Mouse (Mus musculus): Measurements from ENCODE around the gene Mcoln3. TPM values are rescaled to one million over a fixed set of nuclear protein-coding genes. Genes with fewer than 3 reads are reported as not detected.
A peak's percentile ranks its signal among the peaks of the same experiment; 100 is the strongest.

The Mcoln3 gene
- total RNA-seq, 2 experiments from 2014 or later = 0.34 TPM; not detected in 1

GRCm38 (mm10) chr3:146127205-146127604, 10.0 kb downstream of the Mcoln3 start:
- intact Hi-C loops (cut with DNase I) = no loop called here
- no peak for DNase-seq

- DNase-seq = no peak
Measured at GRCm38 (mm10) chr3:146134834-146135233, 17.6 kb downstream of the Mcoln3 start.

GRCm38 (mm10) chr3:146135417-146135816, 18.2 kb downstream of the Mcoln3 start:
- no peak for DNase-seq
- intact Hi-C loops (cut with DNase I) = no loop called here

More at GRCm38 (mm10) chr3:146134834-146135233, 17.6 kb downstream of the Mcoln3 start:
- intact Hi-C loops (cut with DNase I) = no loop called here

GRCm38 (mm10) chr3:146136422-146136821, 19.2 kb downstream of the Mcoln3 start:
- no peak for DNase-seq
- intact Hi-C loops (cut with DNase I) = no loop called here

GRCm38 (mm10) chr3:146140276-146140675, 23.0 kb downstream of the Mcoln3 start:
- intact Hi-C loops (cut with DNase I) = no loop called here
- no peak for DNase-seq

DNA sequence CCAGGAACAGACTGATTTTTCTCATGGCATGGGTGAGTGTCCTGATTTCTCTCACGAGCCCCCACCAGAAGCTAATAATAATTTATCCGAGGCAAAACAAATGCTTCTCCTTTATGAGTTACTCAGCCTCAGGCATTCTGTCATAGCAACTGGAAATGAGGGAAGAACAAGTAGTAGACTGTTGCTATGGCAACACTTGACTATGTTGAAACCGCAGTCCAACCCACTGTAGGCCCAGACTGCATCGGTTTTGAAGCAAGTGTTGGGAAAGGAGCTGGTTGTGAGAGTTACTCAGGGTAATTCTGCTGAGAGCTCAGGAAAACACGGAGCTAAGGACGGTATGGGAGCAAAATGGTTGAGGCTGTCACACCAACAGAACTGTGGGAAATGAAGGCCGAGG, 25.3 kb downstream of the Mcoln3 start:
- DNase-seq = no peak
- intact Hi-C loops (cut with DNase I) = no loop called here

GRCm38 (mm10) chr3:146145501-146145900, 28.3 kb downstream of the Mcoln3 start:
- no peak for DNase-seq
- intact Hi-C loops (cut with DNase I) = no loop called here

DNA sequence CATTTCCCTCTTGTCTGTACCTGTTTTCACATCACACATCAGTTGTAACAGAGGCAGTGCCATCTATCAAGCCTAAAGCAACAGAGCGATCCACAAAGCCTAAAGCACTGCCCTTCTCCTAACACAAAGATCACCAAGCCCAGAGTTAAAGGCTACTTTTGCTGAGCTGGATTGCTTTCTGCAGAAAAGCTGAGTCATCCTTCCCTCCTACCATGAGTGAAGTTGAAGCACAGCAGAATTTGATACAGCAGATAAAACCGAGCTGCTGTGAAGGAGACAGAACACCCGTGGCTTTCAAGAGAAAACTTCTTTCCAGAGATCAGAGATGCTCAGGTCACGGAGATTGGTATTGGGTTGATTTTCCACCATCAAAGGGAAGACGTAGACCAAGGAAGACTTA, 28.9 kb downstream of the Mcoln3 start:
- intact Hi-C loops (cut with DNase I) = no loop called here
- no peak for DNase-seq

DNA sequence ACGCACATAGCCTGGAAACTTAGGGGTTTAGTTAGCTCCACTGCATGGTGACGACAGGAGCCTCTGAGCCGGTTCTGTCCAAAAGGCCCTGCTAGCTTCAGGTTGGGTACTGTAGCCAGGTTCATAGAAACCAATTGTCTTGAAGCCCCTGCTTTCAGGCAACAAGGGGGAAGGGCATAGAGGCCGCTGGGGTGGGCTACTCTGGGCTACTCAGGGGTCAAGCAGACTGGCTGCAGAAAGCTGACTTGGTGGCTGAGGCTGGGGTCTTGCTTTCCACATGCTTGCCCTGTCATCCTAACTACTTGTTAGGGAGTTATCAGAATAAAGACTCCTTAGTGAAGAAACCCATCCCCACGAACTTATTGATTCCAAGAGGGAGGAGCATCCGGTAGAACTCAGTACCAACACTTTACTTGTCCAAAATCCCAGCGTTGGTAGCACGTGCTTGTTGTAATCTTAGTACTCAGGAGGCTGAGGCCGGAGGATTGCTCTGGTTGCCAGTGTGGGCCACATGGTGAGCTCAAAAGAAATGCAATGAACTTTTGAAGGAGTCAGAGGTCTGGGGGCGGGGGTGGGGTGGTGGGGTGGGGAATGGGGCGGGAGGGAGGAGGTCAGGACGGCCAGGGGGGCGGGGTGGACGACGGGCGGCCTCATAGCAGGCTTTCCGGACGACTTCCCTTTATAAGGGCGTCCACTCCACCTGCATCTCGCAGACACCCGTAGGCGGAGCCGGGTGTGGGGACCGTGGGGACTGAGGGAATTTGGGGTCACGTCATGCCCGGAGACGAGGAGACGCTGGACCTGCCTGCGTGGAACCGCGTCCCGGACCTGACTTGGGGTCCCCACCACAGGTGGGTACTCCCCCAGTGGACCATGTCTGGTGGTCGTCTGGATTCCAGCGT, 32.2 kb downstream of the Mcoln3 start, which contains the start of gene Mcoln2:
Gene Mcoln2 (plus strand): TSS at position 678 of the 902 bp plus-strand sequence.
- intact Hi-C loops (cut with DNase I) = no loop called here

DNA sequence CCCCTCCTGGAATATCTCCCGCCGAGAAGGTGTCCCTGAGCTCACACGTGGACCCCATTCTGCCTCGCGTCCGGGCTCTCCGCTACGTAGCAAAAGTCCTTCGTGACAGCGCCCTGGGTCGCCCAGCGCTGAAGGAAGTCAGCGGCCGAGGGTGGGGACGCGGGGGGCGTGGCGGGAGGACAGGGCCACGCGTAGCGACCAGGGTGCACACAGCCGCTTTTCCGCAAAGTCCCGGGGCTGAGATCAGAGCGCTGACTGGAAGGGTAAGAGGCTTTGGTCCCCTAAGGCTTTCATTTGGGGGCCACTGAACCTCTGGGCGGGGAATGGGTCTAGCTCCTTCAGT, 32.8 kb downstream of the Mcoln3 start:
- intact Hi-C loops (cut with DNase I) = no loop called here
- DNase-seq = peak; percentile 55 to 64

More for the DNA sequence above, 32.2 kb downstream of the Mcoln3 start, which contains the start of gene Mcoln2:
- DNase-seq = peak in 1 of 2 experiments; percentile 20

GRCm38 (mm10) chr3:146150560-146150959, 33.3 kb downstream of the Mcoln3 start:
- DNase-seq = no peak
- intact Hi-C loops (cut with DNase I) = no loop called here

GRCm38 (mm10) chr3:146151328-146151727, 34.1 kb downstream of the Mcoln3 start:
- intact Hi-C loops (cut with DNase I) = no loop called here
- no peak for DNase-seq

GRCm38 (mm10) chr3:146151755-146152154, 34.5 kb downstream of the Mcoln3 start:
- intact Hi-C loops (cut with DNase I) = no loop called here
- DNase-seq = no peak

GRCm38 (mm10) chr3:146152348-146152747, 35.1 kb downstream of the Mcoln3 start:
- DNase-seq = no peak
- intact Hi-C loops (cut with DNase I) = no loop called here

DNA sequence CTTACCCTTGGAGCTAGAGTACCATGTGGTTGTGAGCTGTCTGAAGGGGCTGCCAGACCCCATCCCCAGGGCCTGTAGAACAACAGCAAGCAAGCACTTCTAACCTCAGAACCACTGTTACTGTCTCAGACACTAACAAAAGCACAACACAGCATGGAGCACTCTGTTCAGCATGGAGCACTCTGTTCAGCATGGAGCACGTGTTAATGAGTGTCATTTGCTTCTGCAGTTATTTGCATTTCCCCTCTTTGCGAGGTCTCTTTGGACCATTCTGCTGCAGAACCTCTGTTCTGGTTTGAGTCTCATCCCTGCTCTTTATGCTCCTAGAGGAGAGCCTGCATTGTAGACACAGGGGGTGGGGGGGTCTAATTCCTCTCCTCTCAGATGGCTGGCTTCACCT, 35.7 kb downstream of the Mcoln3 start:
- DNase-seq = no peak
- intact Hi-C loops (cut with DNase I) = no loop called here

DNA sequence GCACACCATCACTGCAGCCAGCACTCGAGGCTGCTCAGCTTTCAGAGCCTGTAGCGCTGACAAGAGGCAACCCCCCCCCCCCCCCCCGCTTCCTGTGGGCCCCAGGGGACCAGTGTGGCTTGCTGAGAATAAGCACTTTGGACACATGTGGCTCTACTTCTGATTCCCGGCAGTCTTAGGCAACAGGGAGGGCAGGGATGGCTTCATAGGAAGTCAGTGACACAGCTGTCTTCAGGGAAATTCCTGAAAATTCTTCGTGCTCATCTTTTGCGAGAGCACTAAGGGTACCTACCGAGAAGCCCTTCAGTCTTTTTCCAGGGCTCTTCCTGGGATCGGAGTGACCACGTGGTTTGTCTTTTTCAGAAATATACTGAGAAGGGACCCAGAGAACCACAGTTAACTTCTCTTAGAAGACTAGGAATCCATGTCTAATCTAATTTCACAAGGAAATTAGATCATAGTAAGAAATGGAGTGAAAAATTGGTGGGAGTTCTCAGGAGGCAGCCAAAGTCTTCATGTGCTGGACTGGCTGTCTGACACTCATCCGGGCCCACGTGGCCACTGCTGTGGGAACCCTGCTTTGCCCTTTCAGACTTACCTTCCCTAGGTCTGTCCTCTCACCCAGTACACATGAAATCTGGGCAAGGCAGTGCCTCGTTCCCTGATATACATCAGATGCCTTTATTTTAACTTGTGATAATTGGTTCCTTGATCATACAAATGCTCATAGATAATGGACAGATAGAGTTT, 36.8 kb downstream of the Mcoln3 start:
- peak; percentile 15 to 18 for DNase-seq
- intact Hi-C loops (cut with DNase I) = no loop called here

DNA sequence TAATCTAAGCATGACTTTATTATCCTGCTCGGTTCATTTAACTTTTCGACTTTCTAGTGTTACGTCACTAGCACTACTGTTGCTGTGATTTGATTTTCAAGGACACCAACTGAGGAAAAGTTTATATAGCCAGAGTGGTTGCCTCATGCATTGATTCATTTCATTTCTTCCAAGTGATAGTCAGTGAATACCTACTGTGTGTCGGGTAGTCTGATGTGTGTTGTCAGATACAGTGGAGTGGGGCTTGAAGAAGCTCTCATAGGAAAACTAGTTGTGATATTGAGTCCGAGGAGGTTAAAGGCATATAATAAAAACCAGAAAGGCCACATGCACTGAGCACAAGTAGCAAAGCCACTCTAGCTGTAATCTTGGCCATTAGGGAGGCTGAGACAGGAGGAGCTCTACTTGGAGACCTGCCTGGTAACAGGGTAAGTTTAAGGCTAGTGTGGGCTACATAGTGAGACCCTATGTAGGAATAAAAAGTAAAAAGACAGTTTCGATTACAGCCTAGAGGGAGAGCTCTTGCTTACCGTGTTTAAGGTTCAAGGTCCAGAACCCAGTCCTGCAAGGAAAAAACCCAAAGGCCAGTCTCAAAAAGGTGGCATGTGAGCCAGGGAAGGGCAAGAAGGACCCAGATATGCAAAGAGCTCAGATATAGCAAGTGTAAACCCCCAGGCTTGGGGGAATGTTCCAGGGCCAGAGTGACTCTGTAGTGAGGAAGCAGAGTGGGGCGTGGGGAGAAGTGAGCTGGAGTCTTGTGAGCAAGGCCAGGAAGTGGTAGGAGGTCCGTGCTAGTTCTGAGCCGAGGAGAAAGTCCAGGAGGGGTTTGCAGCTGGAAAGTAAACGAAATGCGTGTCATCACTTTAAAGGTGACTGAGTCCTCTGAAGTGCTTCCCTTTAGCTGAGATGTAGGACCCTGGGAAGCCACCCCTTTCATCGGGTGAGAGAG, 38.7 kb downstream of the Mcoln3 start:
- no peak for DNase-seq
- intact Hi-C loops (cut with DNase I) = no loop called here

- intact Hi-C loops (cut with DNase I) = no loop called here
- DNase-seq = no peak
Measured at GRCm38 (mm10) chr3:146156811-146157210, 39.6 kb downstream of the Mcoln3 start.

GRCm38 (mm10) chr3:146158039-146158438, 40.8 kb downstream of the Mcoln3 start:
- no peak for DNase-seq
- intact Hi-C loops (cut with DNase I) = no loop called here

GRCm38 (mm10) chr3:146159360-146159759, 42.1 kb downstream of the Mcoln3 start:
- DNase-seq = no peak
- intact Hi-C loops (cut with DNase I) = no loop called here

All from heart, postnatal 14 days (tissue).